Mouse (Mus musculus) hematopoietic stem cell, adult 5-6 weeks (primary cell): ENCODE data around the gene 1700001L19Rik. TPM values are rescaled to one million over a fixed set of nuclear protein-coding genes. Genes with fewer than 3 reads are reported as not detected.
A peak's percentile ranks its signal among the peaks of the same experiment; 100 is the strongest.
"Not testable (repeated sequence)": the region's sequence is repeated elsewhere in the genome, so short reads cannot be mapped to it uniquely, and the experiment has no call there.

Experiments used
- ATAC-seq, 2 experiments: fragments of 125-278 bp in 1 of 2; replicated peaks in 1 of 2; 2 replicates each; pipeline ENCODE4 v1.8.0; 2016 to 2017; ENCODE audit warnings: inconsistent platforms in 2 of 2, mild to moderate bottlenecking in 2 of 2, moderate number of reproducible peaks in 2 of 2, low read depth in 1 of 2, moderate TSS enrichment in 1 of 2; ENCODE audit not compliant: low FRiP score in 2 of 2, poor library complexity in 2 of 2, severe bottlenecking in 2 of 2, insufficient read depth in 1 of 2, low TSS enrichment in 1 of 2
- total RNA-seq: library from RNA; stranded (forward); fragments of 172-1452, 232-1000 nt; gene quantifications from 2 replicates; pipeline ENCODE4 v1.2.3, GENCODE M21; 2017

Gene 1700001L19Rik
- not detected in 2 replicates for total RNA-seq

GRCm38 (mm10) chr13:68597199-68597598, at the start of gene 1700001L19Rik:
TSS of gene 1700001L19Rik (plus strand) at chr13:68597421.
- no peak for ATAC-seq

GRCm38 (mm10) chr13:68553391-68553790, 43.8 kb upstream of the 1700001L19Rik start:
- not testable (repeated sequence) for ATAC-seq

DNA sequence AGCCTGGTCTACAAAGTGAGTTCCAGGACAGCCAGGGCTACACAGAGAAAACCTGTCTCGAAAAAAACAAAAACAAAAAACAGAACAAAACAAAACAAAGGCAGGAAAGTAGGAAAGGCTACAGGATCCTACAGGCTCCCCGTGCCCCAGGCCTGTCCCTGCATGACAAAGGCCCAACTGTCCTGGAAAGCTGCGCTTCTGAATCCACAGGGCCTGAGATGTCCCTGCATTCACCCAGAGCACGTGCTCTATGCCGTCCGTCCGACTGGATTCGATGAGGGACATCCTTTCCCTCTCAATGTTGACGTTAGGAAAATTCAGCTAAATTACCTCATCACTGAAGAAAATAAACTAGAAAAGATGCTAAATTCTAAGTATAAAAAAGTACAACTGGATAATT, 29.1 kb upstream of the 1700001L19Rik start:
- ATAC-seq: no peak

GRCm38 (mm10) chr13:68568548-68568947, 28.7 kb upstream of the 1700001L19Rik start:
- ATAC-seq: no peak

DNA sequence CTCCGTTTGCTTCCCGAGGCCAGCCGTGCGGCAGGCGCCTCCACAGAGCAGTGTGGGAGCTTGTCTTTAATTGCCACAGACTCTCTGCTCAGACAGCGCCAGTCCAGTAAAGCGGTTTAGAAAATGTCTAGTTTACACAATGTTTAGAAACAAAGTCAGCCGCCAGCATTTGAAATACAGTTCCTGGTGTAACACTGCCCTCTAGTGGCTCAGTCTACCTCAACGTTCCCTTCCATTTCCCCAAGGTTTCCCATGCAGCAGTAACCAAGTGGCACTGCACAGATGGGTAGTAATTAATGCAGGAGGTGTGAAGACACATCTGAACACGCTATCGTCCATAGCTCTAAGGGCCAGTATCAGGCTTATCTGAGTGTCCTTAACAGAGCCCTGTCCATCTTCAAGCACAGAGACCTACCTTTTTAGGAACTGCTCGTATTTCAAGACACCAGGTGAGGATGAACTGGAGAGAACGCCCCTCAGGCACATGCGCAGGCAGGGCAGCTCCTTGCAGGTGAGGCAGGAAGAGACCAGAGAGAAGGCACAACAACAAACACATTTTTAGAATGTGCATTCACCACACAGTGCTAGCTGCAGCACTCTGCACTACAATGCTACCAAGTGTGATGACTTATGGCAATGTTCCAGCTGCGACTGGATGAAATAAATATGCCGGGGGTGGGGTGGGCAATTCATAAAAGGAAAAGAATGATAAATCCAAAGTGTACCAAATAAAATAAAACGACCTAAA, 27.5 kb upstream of the 1700001L19Rik start:
- ATAC-seq: peak; percentile 59 to 70; a peak in 3 of 4 replicates

GRCm38 (mm10) chr13:68572247-68572646, 25.0 kb upstream of the 1700001L19Rik start:
- ATAC-seq: no peak

DNA sequence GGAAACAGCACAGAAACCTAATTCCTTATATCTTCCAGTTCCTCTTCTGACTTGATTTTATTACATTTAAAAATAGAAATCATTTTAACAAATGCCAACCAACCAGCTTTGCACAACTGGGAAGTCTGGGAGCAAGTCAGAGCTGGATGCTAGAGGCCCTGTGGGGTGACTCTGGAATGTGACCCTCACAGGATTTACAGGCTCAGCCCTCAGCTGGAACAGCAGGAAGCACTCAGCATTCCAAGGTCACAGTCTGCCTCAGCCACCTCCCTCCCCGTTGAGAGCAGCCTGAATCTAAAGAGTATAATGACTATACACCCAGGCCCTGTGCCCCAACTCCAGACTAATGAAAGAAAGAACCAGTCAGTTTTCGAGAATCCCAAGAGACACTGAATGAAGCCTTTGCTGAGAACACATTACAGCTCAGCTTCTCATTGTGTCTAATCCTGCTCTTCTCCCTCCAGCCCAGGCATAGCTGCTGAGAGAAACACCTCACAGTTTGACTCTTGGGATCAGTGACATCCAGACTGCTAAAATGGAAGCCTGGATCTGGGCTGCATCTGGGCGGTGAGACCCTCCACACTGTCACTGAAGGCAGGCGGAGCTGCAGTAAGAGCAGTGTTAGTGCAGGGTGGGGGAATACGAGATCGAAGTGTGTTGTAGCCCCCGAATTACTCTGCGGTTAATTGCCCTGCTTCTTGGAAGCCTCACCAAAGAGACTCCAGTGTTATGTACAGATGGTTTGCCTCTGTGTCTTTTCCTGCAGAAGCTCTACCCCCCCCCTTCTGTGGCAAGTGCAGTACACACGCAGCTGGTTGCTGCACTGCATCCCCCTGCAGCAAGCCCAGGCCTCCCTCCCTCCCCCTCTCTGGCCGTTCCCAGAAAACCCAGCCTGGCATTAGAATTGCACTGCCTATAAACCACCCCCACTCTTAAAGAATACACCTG, 24.0 kb upstream of the 1700001L19Rik start:
- ATAC-seq: no peak

DNA sequence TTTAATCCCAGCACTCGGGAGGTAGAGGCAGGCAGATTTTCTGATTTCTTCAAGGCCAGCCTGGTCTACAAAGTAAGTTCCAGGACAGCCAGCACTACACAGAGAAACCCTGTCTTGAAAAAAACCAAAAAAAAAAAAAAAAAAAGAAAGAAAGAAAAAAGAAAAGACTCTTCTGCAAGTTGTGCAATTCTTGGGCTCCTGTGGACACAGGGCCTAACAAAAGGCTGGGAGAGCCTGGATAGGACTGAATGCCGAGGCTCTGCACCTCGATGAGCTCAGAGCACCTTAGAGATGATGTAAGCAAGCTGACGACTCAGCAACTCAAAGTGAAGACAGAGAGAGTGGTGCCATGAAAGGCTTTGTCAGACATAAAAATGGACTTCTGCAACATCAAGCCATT, 22.8 kb upstream of the 1700001L19Rik start:
- ATAC-seq: no peak

- ATAC-seq: no peak
Measured at GRCm38 (mm10) chr13:68577945-68578344, 19.3 kb upstream of the 1700001L19Rik start.

- 0 out of 4 replicates have a peak, but pooled peaks of 1 of the 2 experiments have one; percentile 6 for ATAC-seq
Measured at GRCm38 (mm10) chr13:68581086-68581740, 16.0 kb upstream of the 1700001L19Rik start.

DNA sequence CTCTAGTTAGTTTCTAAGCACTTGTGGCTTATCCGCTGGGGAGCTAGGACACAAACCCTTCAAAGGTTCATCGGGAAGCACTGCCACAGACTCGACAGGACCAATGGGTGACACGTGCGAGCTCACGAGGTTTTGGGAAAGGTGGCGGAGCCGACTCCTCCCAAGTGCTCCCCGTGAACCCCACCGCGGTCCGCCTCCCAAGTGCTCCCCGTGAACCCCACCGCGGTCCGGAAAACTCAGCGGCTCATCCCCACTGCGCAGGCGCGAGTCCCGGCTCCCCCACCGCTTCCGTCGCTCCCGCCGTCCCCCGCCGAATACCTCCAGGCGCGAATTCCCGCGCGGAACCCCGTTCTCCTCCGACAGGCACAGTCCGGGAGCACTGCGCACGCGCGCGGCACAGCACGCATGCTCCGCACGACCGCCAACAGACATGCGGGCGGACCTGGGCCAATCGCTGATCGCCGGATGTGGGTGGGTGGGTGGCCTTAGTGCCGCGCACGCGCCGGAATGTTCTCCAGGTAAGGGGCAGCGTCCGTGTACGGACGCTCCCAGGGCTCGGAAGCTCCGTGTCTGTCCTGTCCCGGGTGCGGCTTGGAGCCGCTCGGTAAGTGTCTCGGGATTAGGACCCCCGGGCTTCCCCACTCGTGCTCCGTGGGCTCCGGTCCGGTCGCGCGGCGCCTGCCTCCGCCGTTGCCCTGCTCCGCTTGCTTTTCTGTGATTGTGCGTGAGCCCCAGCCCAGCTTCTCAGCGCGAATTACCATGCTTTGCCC, 15.3 kb upstream of the 1700001L19Rik start, which contains the start of the genes Mtrr and Fastkd3:
TSS of gene Mtrr (minus strand) at position 403 of the 770 bp plus-strand sequence.
TSS of gene Fastkd3 (plus strand) at position 488 of the 770 bp plus-strand sequence.
- peak; percentile 96 for ATAC-seq

DNA sequence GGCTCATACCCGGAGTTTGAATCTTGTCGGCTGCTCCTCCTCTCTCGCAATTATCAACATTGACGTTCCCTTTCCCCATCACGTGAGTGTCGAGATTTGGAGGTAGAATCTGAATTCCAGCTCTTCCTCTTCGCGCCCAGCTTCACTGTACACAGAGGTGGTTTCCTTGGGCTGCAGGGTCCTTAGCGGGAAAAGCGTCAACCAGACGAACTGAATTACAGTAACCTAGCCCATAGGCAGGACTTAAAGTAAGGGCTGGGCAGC, 14.8 kb upstream of the 1700001L19Rik start:
- no peak for ATAC-seq

- no peak for ATAC-seq
Measured at GRCm38 (mm10) chr13:68583961-68584360, 13.3 kb upstream of the 1700001L19Rik start.

DNA sequence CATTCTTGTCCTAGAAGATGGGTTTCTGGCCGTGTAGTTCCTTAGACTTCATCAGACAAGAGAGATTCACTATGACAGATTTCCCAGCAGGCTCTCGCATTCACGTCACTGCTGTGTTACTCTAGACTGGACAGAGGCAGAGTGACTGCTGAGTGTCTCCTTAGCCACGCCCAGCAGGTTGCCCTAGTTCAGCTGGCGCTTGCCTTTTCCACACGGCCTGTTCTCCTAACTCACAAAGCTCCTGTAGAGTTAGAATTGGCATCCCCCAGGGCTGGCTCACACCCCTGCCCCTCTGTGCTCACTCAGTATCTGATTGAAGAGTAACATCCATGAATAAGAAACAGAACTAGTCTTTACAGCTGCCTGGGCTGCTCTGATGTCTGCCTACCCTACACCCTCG, 11.8 kb upstream of the 1700001L19Rik start:
- ATAC-seq: no peak

- no peak for ATAC-seq
Measured at GRCm38 (mm10) chr13:68588352-68588751, 8.9 kb upstream of the 1700001L19Rik start.

DNA sequence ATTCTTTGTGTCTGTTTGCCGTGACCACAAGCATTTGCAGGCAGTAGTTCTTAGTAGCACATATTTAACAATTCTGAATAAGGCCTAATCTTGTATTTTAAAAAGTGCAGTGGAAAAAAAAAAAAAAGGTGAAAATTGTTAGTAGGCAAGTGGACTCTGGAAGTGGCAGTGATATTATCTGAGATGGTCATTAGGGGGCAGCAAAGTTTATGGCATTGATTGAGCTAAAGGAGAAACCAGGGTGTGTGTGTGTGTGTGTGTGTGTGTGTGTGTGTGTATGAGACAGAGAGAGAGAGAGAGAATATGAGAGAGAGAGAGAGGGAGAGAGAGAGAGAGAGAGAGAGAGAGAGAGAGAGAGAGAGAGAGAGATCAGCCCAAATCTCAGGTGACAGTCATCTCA, 3.4 kb upstream of the 1700001L19Rik start:
- no peak for ATAC-seq

DNA sequence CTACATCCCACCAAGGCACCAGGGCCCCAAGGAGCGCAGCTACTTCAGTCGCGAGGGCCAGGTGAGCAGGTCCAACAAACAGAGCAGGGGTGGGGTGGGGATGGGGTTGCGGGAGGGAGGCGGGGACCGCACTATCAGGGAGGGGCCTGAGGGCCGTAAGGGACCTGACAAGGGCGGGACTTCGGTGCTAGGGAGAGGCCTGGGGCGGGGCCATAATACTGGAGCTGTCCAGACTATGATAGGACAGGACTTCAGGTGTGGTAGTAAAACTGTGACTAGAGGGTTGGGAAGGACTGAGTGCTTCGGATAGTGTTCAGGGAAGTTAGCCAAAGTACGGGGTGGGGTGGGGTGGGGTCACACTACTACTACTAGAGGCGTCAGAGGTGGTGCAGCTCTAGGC, 446 bp downstream of the 1700001L19Rik start:
- no peak for ATAC-seq
